Mouse (Mus musculus) forebrain, embryonic 14.5 days (tissue): Measurements from ENCODE around the gene Fam50b. TPM values are rescaled to one million over a fixed set of nuclear protein-coding genes. Genes with fewer than 3 reads are reported as not detected.

Experiments used
- ATAC-seq: fragments of 200-750 bp; cut with Nextera tagmentation; 2 replicates; pipeline ENCODE4 v1.8.0; 2017; ENCODE audit warnings: mild to moderate bottlenecking, moderate library complexity
- DNase-seq: peaks from one replicate; pipeline ENCODE4 v3.0.0-alpha.2; 2015; ENCODE audit warnings: low spot score
- H3K27ac ChIP-seq: fragments of 300-500 bp; sonication (generic); 2 replicates; pipeline ENCODE4 v1.5.1; 2014; ENCODE audit warnings: low read depth, mild to moderate bottlenecking, control low read depth, low read length, moderate library complexity
- H3K27me3 ChIP-seq: fragments of 300-500 bp; sonication (generic); replicated peaks from 2 replicates; pipeline ENCODE4 v1.6.1; 2014; ENCODE audit warnings: low read length, control low read depth, mixed read lengths; ENCODE audit not compliant: control insufficient read depth, insufficient read depth
- H3K36me3 ChIP-seq: fragments of 300-500 bp; sonication (generic); 2 replicates; pipeline ENCODE4 v1.6.1; 2014; ENCODE audit warnings: low read length, control low read depth; ENCODE audit not compliant: control insufficient read depth, insufficient read depth
- H3K4me1 ChIP-seq: fragments of 300-500 bp; sonication (generic); 2 replicates; pipeline ENCODE4 v1.6.1; 2014; ENCODE audit warnings: antibody characterized with exemption, low read length, control low read depth; ENCODE audit not compliant: control insufficient read depth, insufficient read depth
- H3K4me2 ChIP-seq: fragments of 300-500 bp; sonication (generic); 2 replicates; pipeline ENCODE4 v1.6.1; 2014; ENCODE audit warnings: mild to moderate bottlenecking, control low read depth, low read length
- H3K4me3 ChIP-seq: fragments of 300-500 bp; sonication (generic); 2 replicates; pipeline ENCODE4 v1.5.1; 2014; ENCODE audit warnings: low read depth, low read length, control low read depth
- H3K9ac ChIP-seq: fragments of 300-500 bp; sonication (generic); 2 replicates; pipeline ENCODE4 v1.6.1; 2014; ENCODE audit warnings: mild to moderate bottlenecking, low read length, control low read depth, moderate library complexity
- H3K9me3 ChIP-seq: fragments of 300-500 bp; sonication (generic); replicated peaks from 2 replicates; pipeline ENCODE4 v1.6.1; 2016; ENCODE audit warnings: low read length, control low read depth, mixed read lengths; ENCODE audit not compliant: control insufficient read depth
- WGBS: fragments of 180-500 bp; shearing (Covaris S2); extraction: QIAGEN DNeasy Blood & Tissue Kit; methylation state at CpG from one replicate; pipeline ENCODE4 v1.1.7; 2014; 5-methylcytosine and 5-hydroxymethylcytosine counted together
- polyA plus RNA-seq: library from polyadenylated mRNA; unstranded; fragments of >200 nt; fragmentation: Nextera tagmentation; extraction: Ambion mirVana; gene quantifications from 2 replicates; pipeline ENCODE4 v1.2.1, GENCODE M21; 2014

The Fam50b gene
- polyA plus RNA-seq, 1 experiment from 2014 or later, result not detected

GRCm38 (mm10) chr13:34727060-34727459 lies 7.6 kb upstream of the Fam50b start:
- no peak overlapping the region for H3K9ac ChIP-seq
- H3K4me2 ChIP-seq, result no peak overlapping the region
- WGBS, result 85% methylated on average over 2 of the region's 2 CpGs
- 0 out of 2 replicates have a peak, but pooled peaks cover 2% of the 10 kb centered on the region for H3K9me3 ChIP-seq
- no peak for DNase-seq
- H3K4me3 ChIP-seq, result no peak overlapping the region
- H3K4me1 ChIP-seq, result no peaks in the 10 kb centered on the region
- no peak for ATAC-seq
- no peaks in the 10 kb centered on the region for H3K36me3 ChIP-seq
- no peak overlapping the region for H3K27ac ChIP-seq
- 0 out of 2 replicates have a peak, but pooled peaks cover 2% of the 10 kb centered on the region for H3K27me3 ChIP-seq

GRCm38 (mm10) chr13:34731551-34731950 lies 3.1 kb upstream of the Fam50b start:
- Histone ChIP-seq H3K27ac (no peak overlapping the region), H3K36me3 (no peaks in the 10 kb centered on the region), H3K27me3 (0 out of 2 replicates have a peak, but pooled peaks cover 3% of the 10 kb centered on the region), H3K4me1 (no peaks in the 10 kb centered on the region; the same call in 1 of the 2 replicates), H3K9me3 (0 out of 2 replicates have a peak, but pooled peaks cover 2% of the 10 kb centered on the region), H3K9ac (no peak overlapping the region), H3K4me3 (no peak overlapping the region), H3K4me2 (no peak overlapping the region)
- DNase-seq (no peak), ATAC-seq (no peak)
- 89% methylated on average over 6 of the region's 6 CpGs for WGBS

GRCm38 (mm10) chr13:34733780-34734179 lies 870 bp upstream of the Fam50b start:
- DNase-seq (no peak), ATAC-seq (no peak)
- 0 out of 2 replicates have a peak, but pooled peaks cover 3% of the 10 kb centered on the region for H3K27me3 ChIP-seq
- H3K36me3 ChIP-seq, result no peaks in the 10 kb centered on the region
- 66% methylated on average over 1 of the region's 1 CpGs for WGBS
- H3K4me3 ChIP-seq, result no peak overlapping the region
- H3K9ac ChIP-seq, result no peak overlapping the region
- H3K4me2 ChIP-seq, result no peak overlapping the region
- H3K4me1 ChIP-seq, result no peaks in the 10 kb centered on the region; the same call in 1 of the 2 replicates
- H3K9me3 ChIP-seq, result 0 out of 2 replicates have a peak, but pooled peaks cover 2% of the 10 kb centered on the region
- no peak overlapping the region for H3K27ac ChIP-seq

DNA sequence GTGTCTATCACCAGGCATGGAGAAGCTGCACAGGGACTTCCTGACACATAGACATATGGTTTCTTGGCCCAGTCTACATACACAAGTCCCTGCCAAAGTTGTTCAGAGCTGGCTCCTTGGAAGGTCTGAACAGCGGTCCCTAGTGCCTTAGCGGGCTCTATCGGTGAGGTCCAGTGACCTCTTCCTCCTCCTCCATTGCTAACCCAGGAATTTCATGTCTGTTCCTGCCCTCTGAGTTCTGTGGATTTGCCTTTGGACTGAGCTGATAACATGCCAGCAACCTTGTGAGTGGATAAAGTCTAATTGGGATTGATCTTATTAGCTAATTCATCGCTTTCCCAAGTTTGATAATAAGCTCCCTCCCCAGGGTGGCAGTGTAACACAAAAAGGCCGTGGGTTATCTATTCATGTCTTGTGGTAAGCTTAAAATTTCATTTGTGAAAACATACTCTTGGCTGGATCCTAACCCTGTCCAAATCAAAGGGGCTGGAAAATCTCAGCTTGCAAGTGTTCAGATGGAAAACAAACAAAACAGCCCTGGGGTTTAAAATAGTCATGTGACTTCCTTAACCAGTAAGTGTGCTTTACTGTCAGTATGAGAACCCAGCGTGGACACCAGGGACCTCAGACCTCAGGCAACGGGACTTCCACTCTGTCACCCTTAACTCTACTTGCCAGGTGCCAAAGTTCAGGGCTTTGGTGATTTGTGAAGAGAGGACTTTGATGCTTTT lies 3.5 kb downstream of the Fam50b start:
- no peaks in the 10 kb centered on the region for H3K9me3 ChIP-seq
- no peak overlapping the region for H3K4me2 ChIP-seq
- no peaks in the 10 kb centered on the region; the same call in 1 of the 2 replicates for H3K4me1 ChIP-seq
- H3K27ac ChIP-seq, result no peak overlapping the region
- ATAC-seq (no peak), DNase-seq (peak; percentile 27)
- H3K4me3 ChIP-seq, result no peak overlapping the region
- 52% methylated on average over 7 of the region's 7 CpGs for WGBS
- H3K27me3 ChIP-seq, result no peaks in the 10 kb centered on the region
- no peaks in the 10 kb centered on the region for H3K36me3 ChIP-seq
- H3K9ac ChIP-seq, result no peak overlapping the region

DNA sequence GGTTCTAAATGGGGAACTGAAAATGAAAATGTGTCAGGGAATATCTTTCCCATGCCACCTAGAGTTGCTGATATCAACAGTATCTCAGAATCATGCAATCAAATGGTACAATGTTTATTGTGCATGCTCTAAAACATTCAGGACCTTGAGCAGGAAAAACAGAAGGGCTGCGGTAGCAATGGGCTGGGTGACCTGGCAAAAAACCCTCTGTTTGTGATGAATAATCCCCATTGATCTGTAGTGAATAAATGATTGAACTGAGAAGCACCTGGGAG lies 4.0 kb downstream of the Fam50b start:
- no peaks in the 10 kb centered on the region for H3K9me3 ChIP-seq
- ATAC-seq, result no peak
- H3K9ac ChIP-seq, result no peak overlapping the region
- H3K4me3 ChIP-seq, result no peak overlapping the region
- H3K4me2 ChIP-seq, result no peak overlapping the region
- no peak for DNase-seq
- H3K4me1 ChIP-seq, result no peaks in the 10 kb centered on the region; the same call in 1 of the 2 replicates
- WGBS, result 66% methylated on average over 1 of the region's 1 CpGs
- H3K27ac ChIP-seq, result no peak overlapping the region
- H3K36me3 ChIP-seq, result no peaks in the 10 kb centered on the region
- no peaks in the 10 kb centered on the region for H3K27me3 ChIP-seq

DNA sequence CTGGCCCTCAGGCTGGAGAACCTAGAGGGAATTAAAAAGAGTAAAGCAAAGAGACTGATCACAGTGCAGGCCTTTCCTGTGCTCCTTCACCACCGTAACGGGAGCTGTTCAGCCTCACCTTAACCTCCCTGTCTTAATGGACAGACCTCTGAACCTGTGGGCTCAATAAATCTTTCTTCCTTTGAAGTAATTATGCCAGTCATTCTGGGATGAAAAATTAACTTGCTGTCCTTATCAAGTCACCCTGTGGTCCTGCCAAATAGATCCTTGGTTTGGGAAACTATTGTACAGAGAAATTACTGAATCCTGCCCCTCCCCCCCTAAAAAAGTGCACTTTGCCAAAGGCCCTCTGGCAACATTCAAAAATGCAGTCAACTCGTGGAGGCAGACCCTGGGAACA lies 4.4 kb downstream of the Fam50b start:
- no peak for DNase-seq
- WGBS, result 79% methylated on average over 3 of the region's 3 CpGs
- Histone ChIP-seq H3K27me3 (no peaks in the 10 kb centered on the region), H3K4me1 (no peaks in the 10 kb centered on the region; the same call in 1 of the 2 replicates), H3K9ac (no peak overlapping the region), H3K9me3 (no peaks in the 10 kb centered on the region), H3K4me2 (no peak overlapping the region), H3K36me3 (no peaks in the 10 kb centered on the region), H3K4me3 (no peak overlapping the region), H3K27ac (no peak overlapping the region)
- ATAC-seq, result no peak

DNA sequence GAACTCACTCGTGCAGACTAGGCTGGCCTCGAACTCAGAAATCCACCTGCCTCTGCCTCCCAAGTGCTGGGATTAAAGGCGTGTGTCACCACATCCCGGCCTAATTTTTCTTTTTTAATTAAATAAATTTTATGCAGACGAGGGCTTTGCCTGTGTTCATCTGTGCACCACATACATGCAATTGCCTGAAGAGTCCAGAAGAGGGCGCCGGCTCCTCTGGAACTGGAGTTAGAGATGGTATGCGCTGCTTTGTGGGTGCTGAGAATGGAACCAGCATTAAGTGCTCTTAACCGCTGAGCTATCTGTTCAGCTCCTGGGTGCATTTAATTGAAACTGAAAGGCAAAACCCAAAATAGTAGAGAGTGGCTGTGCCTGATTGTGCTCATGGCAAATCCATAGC lies 6.6 kb downstream of the Fam50b start:
- H3K4me1 ChIP-seq, result no peaks in the 10 kb centered on the region
- no peak overlapping the region for H3K4me3 ChIP-seq
- H3K27ac ChIP-seq, result no peak overlapping the region
- H3K4me2 ChIP-seq, result no peak overlapping the region
- H3K27me3 ChIP-seq, result no peaks in the 10 kb centered on the region
- H3K9me3 ChIP-seq, result no peaks in the 10 kb centered on the region
- H3K9ac ChIP-seq, result no peak overlapping the region
- DNase-seq (no peak), ATAC-seq (no peak)
- no peaks in the 10 kb centered on the region for H3K36me3 ChIP-seq
- WGBS, result 89% methylated on average over 9 of the region's 9 CpGs

DNA sequence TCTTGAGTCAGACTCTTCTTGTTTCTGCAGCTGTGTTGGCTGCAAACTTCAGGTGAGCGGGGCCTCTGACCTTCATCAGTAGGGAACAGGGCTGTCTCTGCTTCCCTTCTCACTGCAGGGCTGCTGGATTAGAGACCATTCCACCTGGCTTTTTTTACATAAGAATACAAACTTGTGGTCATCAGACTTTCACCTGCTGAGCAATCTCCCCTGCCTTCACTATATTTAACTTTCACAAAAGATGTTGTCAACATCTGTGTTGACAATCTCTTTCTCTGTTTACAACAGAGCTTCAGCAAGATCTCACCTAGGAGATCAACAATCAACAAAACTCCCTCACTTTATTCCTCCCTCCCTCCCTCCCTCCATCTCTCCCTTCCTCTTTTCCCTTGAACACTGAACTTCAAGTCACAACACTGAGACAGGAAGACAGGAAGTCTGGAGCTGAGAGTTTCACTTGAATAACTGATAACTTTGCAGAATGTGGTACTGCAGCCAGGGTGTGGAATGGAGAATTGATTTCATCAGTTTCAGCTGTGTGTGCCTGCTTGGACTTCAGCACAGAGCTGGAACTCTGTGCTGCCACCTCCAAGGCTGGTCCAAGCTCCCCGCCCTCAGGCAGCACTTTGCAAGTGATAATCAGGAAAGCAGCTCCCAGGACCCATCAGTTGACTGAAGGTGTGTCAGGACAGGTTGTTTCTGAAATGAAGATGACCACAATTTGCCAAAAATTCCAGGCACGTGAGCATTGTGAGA lies 7.3 kb downstream of the Fam50b start:
- no peaks in the 10 kb centered on the region for H3K36me3 ChIP-seq
- no peaks in the 10 kb centered on the region for H3K9me3 ChIP-seq
- H3K4me1 ChIP-seq, result no peaks in the 10 kb centered on the region
- WGBS, result 77% methylated on average over 3 of the region's 3 CpGs
- no peak overlapping the region for H3K4me2 ChIP-seq
- no peaks in the 10 kb centered on the region for H3K27me3 ChIP-seq
- H3K27ac ChIP-seq, result no peak overlapping the region
- no peak overlapping the region for H3K4me3 ChIP-seq
- ATAC-seq, result no peak
- H3K9ac ChIP-seq, result no peak overlapping the region
- no peak for DNase-seq

- 93% methylated on average over 34 of the region's 34 CpGs for WGBS
- Histone ChIP-seq H3K4me3 (no peak overlapping the region), H3K4me1 (no peaks in the 10 kb centered on the region), H3K27ac (no peak overlapping the region), H3K36me3 (no peaks in the 10 kb centered on the region), H3K27me3 (no peaks in the 10 kb centered on the region), H3K4me2 (no peak overlapping the region), H3K9ac (no peak overlapping the region), H3K9me3 (no peaks in the 10 kb centered on the region)
- DNase-seq (no peak), ATAC-seq (no peak)
Measured at GRCm38 (mm10) chr13:34746811-34747210, 12.2 kb downstream of the Fam50b start.
